Mouse (Mus musculus): ENCODE results near the gene Catsper3. TPM values are rescaled to one million over a fixed set of nuclear protein-coding genes. Genes with fewer than 3 reads are reported as not detected.

Catsper3 gene
- polyA plus RNA-seq, 1 experiment = not detected

- no peak overlapping the region for H3K4me3 ChIP-seq (replicated peaks)
- TF ChIP-seq FLI1 (IDR thresholded peaks at IDR 0.05; ENCODE audit: low read length) (no peak), GATA1 (IDR thresholded peaks at IDR 0.05; ENCODE audit: borderline replicate concordance, low read length) (no peak)
- H3K9me3 ChIP-seq = no peaks in the 10 kb centered on the region
- peaks cover 32% of the 10 kb centered on the region for H3K4me1 ChIP-seq
- peaks cover 94% of the 10 kb centered on the region for H3K27me3 ChIP-seq (replicated peaks)
- no peaks in the 10 kb centered on the region for H3K36me3 ChIP-seq (replicated peaks; ENCODE audit: low read length)
These were observed 46.7 kb downstream of the Catsper3 start for GRCm38 (mm10) chr13:55830833-55831721.

- no peak overlapping the region for H3K4me3 ChIP-seq (replicated peaks)
- H3K27me3 ChIP-seq (replicated peaks) = peaks cover 94% of the 10 kb centered on the region
- H3K4me1 ChIP-seq = peaks cover 29% of the 10 kb centered on the region
- no peaks in the 10 kb centered on the region for H3K9me3 ChIP-seq
- TF ChIP-seq GATA1 (IDR thresholded peaks at IDR 0.05; ENCODE audit: borderline replicate concordance, low read length) (no peak), FLI1 (IDR thresholded peaks at IDR 0.05; ENCODE audit: low read length) (no peak)
- no peaks in the 10 kb centered on the region for H3K36me3 ChIP-seq (replicated peaks; ENCODE audit: low read length)
These were observed 47.4 kb downstream of the Catsper3 start for GRCm38 (mm10) chr13:55831722-55832160.

GRCm38 (mm10) chr13:55832602-55833001 is 48.2 kb downstream of the Catsper3 start:
- H3K27me3 ChIP-seq (replicated peaks) = peaks cover 97% of the 10 kb centered on the region
- no peak for TF ChIP-seq GATA1 (IDR thresholded peaks at IDR 0.05; ENCODE audit: borderline replicate concordance, low read length)
- TF ChIP-seq FLI1 (IDR thresholded peaks at IDR 0.05; ENCODE audit: low read length) = no peak
- H3K36me3 ChIP-seq (replicated peaks; ENCODE audit: low read length) = no peaks in the 10 kb centered on the region
- H3K4me1 ChIP-seq = peaks cover 30% of the 10 kb centered on the region
- H3K9me3 ChIP-seq = no peaks in the 10 kb centered on the region
- H3K4me3 ChIP-seq (replicated peaks) = no peak overlapping the region

- Histone ChIP-seq H3K27me3 (replicated peaks) (peaks cover 96% of the 10 kb centered on the region), H3K4me1 (peaks cover 19% of the 10 kb centered on the region), H3K9me3 (0 out of 2 replicates have a peak, but pooled peaks cover 2% of the 10 kb centered on the region), H3K36me3 (replicated peaks; ENCODE audit: low read length) (no peaks in the 10 kb centered on the region), H3K4me3 (replicated peaks) (no peak overlapping the region)
- TF ChIP-seq FLI1 (IDR thresholded peaks at IDR 0.05; ENCODE audit: low read length) (no peak), GATA1 (IDR thresholded peaks at IDR 0.05; ENCODE audit: borderline replicate concordance, low read length) (no peak)
These were observed 49.6 kb downstream of the Catsper3 start for GRCm38 (mm10) chr13:55833921-55834320.

- TF ChIP-seq GATA1 (IDR thresholded peaks at IDR 0.05; ENCODE audit: borderline replicate concordance, low read length) = no peak
- TF ChIP-seq FLI1 (IDR thresholded peaks at IDR 0.05; ENCODE audit: low read length) = no peak
These were observed 50.3 kb downstream of the Catsper3 start for GRCm38 (mm10) chr13:55834667-55835066.

GRCm38 (mm10) chr13:55835548-55836097 is 51.3 kb downstream of the Catsper3 start:
- Histone ChIP-seq H3K4me3 (replicated peaks) (no peak overlapping the region), H3K4me1 (peaks cover 12% of the 10 kb centered on the region), H3K27me3 (replicated peaks) (peaks cover 98% of the 10 kb centered on the region), H3K36me3 (replicated peaks; ENCODE audit: low read length) (no peaks in the 10 kb centered on the region), H3K9me3 (0 out of 2 replicates have a peak, but pooled peaks cover 2% of the 10 kb centered on the region)
- TF ChIP-seq FLI1 (IDR thresholded peaks at IDR 0.05; ENCODE audit: low read length) = no peak
- TF ChIP-seq GATA1 (IDR thresholded peaks at IDR 0.05; ENCODE audit: borderline replicate concordance, low read length) = no peak

More at GRCm38 (mm10) chr13:55834667-55835066, 50.3 kb downstream of the Catsper3 start:
- Histone ChIP-seq H3K9me3 (0 out of 2 replicates have a peak, but pooled peaks cover 2% of the 10 kb centered on the region), H3K4me1 (peaks cover 19% of the 10 kb centered on the region), H3K27me3 (replicated peaks) (peaks cover 98% of the 10 kb centered on the region), H3K36me3 (replicated peaks; ENCODE audit: low read length) (no peaks in the 10 kb centered on the region), H3K4me3 (replicated peaks) (no peak overlapping the region)

GRCm38 (mm10) chr13:55836142-55836625 is 51.8 kb downstream of the Catsper3 start, which contains the start of gene Pitx1:
Gene Pitx1, minus strand, starts transcription at chr13:55836192.
- H3K27me3 ChIP-seq (replicated peaks) = peaks cover 98% of the 10 kb centered on the region
- no peak within 1 kb of the TSS for H3K4me3 ChIP-seq (replicated peaks)
- 0 out of 2 replicates have a peak, but pooled peaks cover 2% of the 10 kb centered on the region for H3K9me3 ChIP-seq
- H3K4me1 ChIP-seq = peaks cover 12% of the 10 kb centered on the region
- TF ChIP-seq FLI1 (IDR thresholded peaks at IDR 0.05; ENCODE audit: low read length) (no peak), GATA1 (IDR thresholded peaks at IDR 0.05; ENCODE audit: borderline replicate concordance, low read length) (no peak)
- H3K36me3 ChIP-seq (replicated peaks; ENCODE audit: low read length) = no peaks in the 10 kb centered on the region

- Histone ChIP-seq H3K27me3 (replicated peaks) (peaks cover 97% of the 10 kb centered on the region), H3K4me1 (peaks cover 12% of the 10 kb centered on the region; the same call in 1 of the 2 replicates), H3K9me3 (peaks cover 3% of the 10 kb centered on the region; the same call in 1 of the 2 replicates), H3K36me3 (replicated peaks; ENCODE audit: low read length) (no peaks in the 10 kb centered on the region), H3K4me3 (replicated peaks) (no peak overlapping the region)
- TF ChIP-seq GATA1 (IDR thresholded peaks at IDR 0.05; ENCODE audit: borderline replicate concordance, low read length) = no peak
- TF ChIP-seq FLI1 (IDR thresholded peaks at IDR 0.05; ENCODE audit: low read length) = no peak
These were observed 52.7 kb downstream of the Catsper3 start for GRCm38 (mm10) chr13:55836786-55837780.

- H3K4me1 ChIP-seq = peaks cover 12% of the 10 kb centered on the region; the same call in 1 of the 2 replicates
- peaks cover 88% of the 10 kb centered on the region for H3K27me3 ChIP-seq (replicated peaks)
- H3K4me3 ChIP-seq (replicated peaks) = no peak overlapping the region
- no peak for TF ChIP-seq GATA1 (IDR thresholded peaks at IDR 0.05; ENCODE audit: borderline replicate concordance, low read length)
- TF ChIP-seq FLI1 (IDR thresholded peaks at IDR 0.05; ENCODE audit: low read length) = no peak
- H3K9me3 ChIP-seq = peaks cover 33% of the 10 kb centered on the region
- H3K36me3 ChIP-seq (replicated peaks; ENCODE audit: low read length) = no peaks in the 10 kb centered on the region
These were observed 55.9 kb downstream of the Catsper3 start for GRCm38 (mm10) chr13:55840223-55840622.
